Mouse (Mus musculus): ENCODE data around the gene Gm12355. TPM values are rescaled to one million over a fixed set of nuclear protein-coding genes. Genes with fewer than 3 reads are reported as not detected.
A peak's percentile ranks its signal among the peaks of the same experiment; 100 is the strongest.

The Gm12355 gene
- polyA plus RNA-seq, 1 experiment from 2014 or later, result 1.2 TPM

GRCm38 (mm10) chr11:98586892-98587563 lies 38.4 kb downstream of the Gm12355 start, which contains the start of gene Ormdl3:
Ormdl3 (minus strand) TSS chr11:98587368.
- Histone ChIP-seq H3K36me3 (peaks cover 22% of the 10 kb centered on the region), H3K9me3 (no peaks in the 10 kb centered on the region), H3K9ac (peak within 1 kb of the TSS; percentile 91), H3K4me1 (peaks cover 33% of the 10 kb centered on the region), H3K27me3 (peaks cover 10% of the 10 kb centered on the region), H3K4me2 (replicated peaks) (peak within 1 kb of the TSS; percentile 91), H3K4me3 (peak within 1 kb of the TSS; percentile 88), H3K27ac (peak within 1 kb of the TSS; percentile 73)
- under 1% methylated on average over 49 of the region's 49 CpGs for WGBS
- ATAC-seq (ENCODE audit: low FRiP score, low read depth), result peak; percentile 91

DNA sequence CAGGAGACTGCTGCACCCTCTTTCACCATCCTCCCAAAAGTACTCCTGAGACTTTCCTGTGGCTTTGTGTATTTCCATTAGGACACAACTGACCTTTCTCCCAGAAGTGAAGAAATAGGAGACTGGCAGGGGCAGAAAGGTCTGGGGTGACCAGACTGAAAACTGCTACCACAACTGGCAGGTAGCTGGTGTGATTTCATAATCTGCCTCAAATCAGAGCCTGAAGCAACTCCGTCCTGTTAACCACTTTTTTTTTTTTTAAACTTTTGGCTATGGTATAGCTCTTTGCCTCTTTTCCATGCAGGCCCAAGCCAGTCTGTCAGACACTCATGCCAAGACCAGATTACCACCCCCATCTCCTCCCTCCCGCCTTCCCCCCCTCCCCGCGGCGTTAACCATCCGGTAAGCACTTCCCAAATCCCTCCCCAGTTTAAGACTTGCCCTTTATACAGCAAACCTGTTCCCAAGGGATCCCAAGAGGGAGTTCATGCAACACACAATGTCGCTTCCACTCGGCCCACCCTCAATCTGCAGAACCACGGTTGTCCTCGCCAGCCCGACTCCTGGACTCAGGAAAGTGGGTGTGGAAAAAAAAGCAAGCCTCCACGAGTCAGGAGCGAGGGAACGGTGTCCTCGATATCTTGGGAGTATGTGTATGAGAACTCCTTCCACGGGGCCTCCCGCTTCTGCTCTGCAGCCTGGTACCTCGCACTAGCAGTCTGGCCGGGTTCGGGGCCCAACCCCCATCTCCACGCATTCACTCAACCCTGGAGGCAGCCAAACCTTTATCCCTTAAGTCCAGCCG lies 39.2 kb downstream of the Gm12355 start:
- Histone ChIP-seq H3K36me3 (peaks cover 30% of the 10 kb centered on the region), H3K9me3 (no peaks in the 10 kb centered on the region), H3K27ac (peak overlapping the region; percentile 67), H3K4me3 (peak overlapping the region; percentile 88), H3K4me1 (peaks cover 33% of the 10 kb centered on the region), H3K9ac (peak overlapping the region; percentile 91), H3K4me2 (replicated peaks) (peak overlapping the region; percentile 91), H3K27me3 (peaks cover 3% of the 10 kb centered on the region)
- 1% methylated on average over 22 of the region's 22 CpGs for WGBS
- ATAC-seq (ENCODE audit: low FRiP score, low read depth), result peak; percentile 60

- Histone ChIP-seq H3K9me3 (no peaks in the 10 kb centered on the region), H3K9ac (peak overlapping the region; percentile 91), H3K4me1 (peaks cover 33% of the 10 kb centered on the region), H3K4me3 (peak overlapping the region; percentile 88; the same call in 1 of the 2 replicates), H3K36me3 (peaks cover 46% of the 10 kb centered on the region), H3K4me2 (replicated peaks) (peak overlapping the region; percentile 91; the same call in 1 of the 2 replicates), H3K27ac (no peak overlapping the region), H3K27me3 (no peaks in the 10 kb centered on the region)
- ATAC-seq (ENCODE audit: low FRiP score, low read depth), result no peak
- 91% methylated on average over 6 of the region's 6 CpGs for WGBS
These were observed 40.8 kb downstream of the Gm12355 start for GRCm38 (mm10) chr11:98584629-98585177.

- Histone ChIP-seq H3K4me2 (replicated peaks) (no peak overlapping the region), H3K27ac (no peak overlapping the region), H3K9ac (no peak overlapping the region), H3K9me3 (no peaks in the 10 kb centered on the region), H3K4me1 (peaks cover 33% of the 10 kb centered on the region), H3K4me3 (no peak overlapping the region), H3K27me3 (no peaks in the 10 kb centered on the region), H3K36me3 (peaks cover 49% of the 10 kb centered on the region)
- WGBS, result 46% methylated on average over 1 of the region's 1 CpGs
- ATAC-seq (ENCODE audit: low FRiP score, low read depth), result no peak
These were observed 41.3 kb downstream of the Gm12355 start for GRCm38 (mm10) chr11:98584146-98584545.

DNA sequence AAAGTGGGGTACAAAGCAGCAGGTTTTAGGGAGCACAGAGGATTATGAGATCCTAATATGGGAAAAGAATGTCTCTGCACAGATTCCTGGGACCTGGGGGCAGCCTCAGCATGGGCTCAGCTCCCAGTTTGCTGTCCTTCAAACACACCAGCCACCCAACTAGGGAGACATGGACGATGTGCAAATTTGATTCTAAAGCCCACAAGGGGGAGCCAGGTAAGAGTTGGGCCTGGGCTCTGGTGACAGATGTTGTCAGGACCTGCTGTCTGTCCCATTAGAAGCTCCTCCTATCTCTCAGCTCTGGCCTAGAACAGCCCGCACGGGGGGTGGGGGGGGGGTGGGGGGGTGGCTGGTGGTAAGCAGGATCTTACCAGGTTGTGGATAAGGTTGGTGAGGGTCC lies 41.9 kb downstream of the Gm12355 start:
- H3K9me3 ChIP-seq, result no peaks in the 10 kb centered on the region

GRCm38 (mm10) chr11:98583265-98583552 lies 42.3 kb downstream of the Gm12355 start:
- ATAC-seq (ENCODE audit: low FRiP score, low read depth), result no peak
- 93% methylated on average over 3 of the region's 3 CpGs for WGBS

More for the DNA sequence above, 41.9 kb downstream of the Gm12355 start:
- Histone ChIP-seq H3K9ac (no peak overlapping the region), H3K36me3 (peaks cover 49% of the 10 kb centered on the region), H3K4me1 (peaks cover 33% of the 10 kb centered on the region), H3K4me3 (no peak overlapping the region), H3K27me3 (no peaks in the 10 kb centered on the region), H3K4me2 (replicated peaks) (no peak overlapping the region), H3K27ac (no peak overlapping the region)
- WGBS, result 27% methylated on average over 3 of the region's 3 CpGs
- no peak for ATAC-seq (ENCODE audit: low FRiP score, low read depth)

GRCm38 (mm10) chr11:98582551-98583264 lies 42.8 kb downstream of the Gm12355 start:
- no peak overlapping the region for H3K27ac ChIP-seq
- H3K4me1 ChIP-seq, result peaks cover 24% of the 10 kb centered on the region
- H3K36me3 ChIP-seq, result peaks cover 49% of the 10 kb centered on the region
- H3K4me2 ChIP-seq (replicated peaks), result no peak overlapping the region
- 89% methylated on average over 12 of the region's 12 CpGs for WGBS
- no peak for ATAC-seq (ENCODE audit: low FRiP score, low read depth)
- H3K9me3 ChIP-seq, result no peaks in the 10 kb centered on the region
- H3K9ac ChIP-seq, result no peak overlapping the region
- H3K4me3 ChIP-seq, result no peak overlapping the region
- no peaks in the 10 kb centered on the region for H3K27me3 ChIP-seq

More at GRCm38 (mm10) chr11:98583265-98583552, 42.3 kb downstream of the Gm12355 start:
- no peak overlapping the region for H3K27ac ChIP-seq
- H3K9ac ChIP-seq, result no peak overlapping the region
- no peaks in the 10 kb centered on the region for H3K9me3 ChIP-seq
- H3K4me1 ChIP-seq, result peaks cover 29% of the 10 kb centered on the region
- no peak overlapping the region for H3K4me3 ChIP-seq
- no peaks in the 10 kb centered on the region for H3K27me3 ChIP-seq
- peaks cover 49% of the 10 kb centered on the region for H3K36me3 ChIP-seq
- no peak overlapping the region for H3K4me2 ChIP-seq (replicated peaks)

DNA sequence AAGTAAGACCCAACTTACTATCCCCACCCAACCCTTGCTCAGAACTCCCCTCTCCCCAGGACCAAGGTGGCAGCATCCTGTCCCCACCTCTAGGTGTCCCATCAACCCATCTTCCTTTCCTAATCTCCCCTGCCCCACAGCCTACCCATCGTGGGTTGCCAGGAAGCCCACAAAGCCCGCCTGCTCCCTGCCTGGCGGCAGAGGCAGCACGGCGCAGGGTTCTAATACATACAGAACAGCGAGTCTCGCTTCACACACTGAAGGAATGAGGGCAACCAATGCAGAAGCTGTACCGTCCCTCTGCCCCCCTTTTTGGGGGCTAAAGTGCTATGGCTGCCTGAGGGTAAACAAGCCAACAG lies 43.5 kb downstream of the Gm12355 start:
- Histone ChIP-seq H3K9me3 (no peaks in the 10 kb centered on the region), H3K4me1 (peaks cover 20% of the 10 kb centered on the region), H3K4me2 (replicated peaks) (no peak overlapping the region), H3K9ac (no peak overlapping the region), H3K27ac (no peak overlapping the region), H3K27me3 (no peaks in the 10 kb centered on the region), H3K4me3 (no peak overlapping the region), H3K36me3 (peaks cover 49% of the 10 kb centered on the region)
- 87% methylated on average over 8 of the region's 8 CpGs for WGBS
- no peak for ATAC-seq (ENCODE audit: low FRiP score, low read depth)

GRCm38 (mm10) chr11:98581286-98582029 lies 44.0 kb downstream of the Gm12355 start:
- Histone ChIP-seq H3K4me1 (peaks cover 20% of the 10 kb centered on the region), H3K4me2 (replicated peaks) (no peak overlapping the region), H3K4me3 (no peak overlapping the region), H3K36me3 (peaks cover 49% of the 10 kb centered on the region), H3K9me3 (no peaks in the 10 kb centered on the region), H3K9ac (no peak overlapping the region), H3K27me3 (no peaks in the 10 kb centered on the region), H3K27ac (no peak overlapping the region)
- WGBS, result 79% methylated on average over 17 of the region's 17 CpGs
- no peak for ATAC-seq (ENCODE audit: low FRiP score, low read depth)

DNA sequence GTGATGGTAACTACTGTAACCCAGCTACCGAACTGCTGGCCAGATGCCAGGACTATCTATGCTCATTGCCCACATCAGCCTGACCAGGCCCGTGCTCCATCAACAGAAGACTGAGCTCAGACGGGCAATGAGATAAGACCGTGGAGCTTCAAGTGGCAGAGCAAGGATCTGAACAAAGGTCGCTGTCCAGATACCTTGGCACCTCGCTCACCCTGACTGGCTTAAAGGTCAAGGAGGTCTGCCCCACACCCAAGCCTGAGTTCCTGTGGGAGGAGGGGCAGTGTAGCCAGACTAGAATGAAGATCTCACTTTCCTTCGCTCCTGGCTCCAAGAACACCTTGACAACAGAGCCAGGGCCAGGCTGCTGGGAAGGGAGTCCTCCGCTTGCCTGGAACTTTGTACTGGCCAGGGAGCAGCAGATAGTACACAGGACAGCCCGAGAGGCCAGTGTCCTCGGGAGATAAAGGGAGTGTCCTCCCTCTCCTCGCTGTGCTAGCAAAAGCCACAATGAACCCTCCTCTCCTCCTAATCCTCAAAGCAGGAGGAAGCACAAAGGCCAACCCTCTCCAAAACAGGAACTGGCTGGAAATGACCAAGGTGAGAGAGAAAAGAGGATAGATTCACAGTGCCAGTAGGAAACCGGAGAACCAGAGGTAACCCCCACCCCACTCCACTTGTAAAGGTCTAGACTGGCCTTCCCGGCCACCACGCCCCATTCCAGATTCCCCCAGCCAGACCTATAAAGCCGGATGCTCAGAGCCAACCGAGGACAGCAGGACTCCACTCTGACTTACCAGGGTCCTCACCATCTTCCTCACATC lies 45.0 kb downstream of the Gm12355 start:
- no peaks in the 10 kb centered on the region for H3K27me3 ChIP-seq
- WGBS, result 83% methylated on average over 16 of the region's 16 CpGs
- H3K36me3 ChIP-seq, result peaks cover 49% of the 10 kb centered on the region
- H3K9me3 ChIP-seq, result no peaks in the 10 kb centered on the region
- H3K9ac ChIP-seq, result no peak overlapping the region
- H3K4me2 ChIP-seq (replicated peaks), result no peak overlapping the region
- H3K4me3 ChIP-seq, result no peak overlapping the region
- peaks cover 11% of the 10 kb centered on the region for H3K4me1 ChIP-seq
- H3K27ac ChIP-seq, result no peak overlapping the region
- 0 out of 2 replicates have a peak, but pooled peaks have one; percentile 33 for ATAC-seq (ENCODE audit: low FRiP score, low read depth)

- H3K27me3 ChIP-seq, result no peaks in the 10 kb centered on the region
- H3K4me2 ChIP-seq (replicated peaks), result no peak overlapping the region
- WGBS, result 88% methylated on average over 5 of the region's 5 CpGs
These were observed 47.7 kb downstream of the Gm12355 start for GRCm38 (mm10) chr11:98577776-98578175.

More at GRCm38 (mm10) chr11:98577776-98578175, 47.7 kb downstream of the Gm12355 start:
- no peak overlapping the region for H3K4me3 ChIP-seq
- no peaks in the 10 kb centered on the region for H3K9me3 ChIP-seq
- no peak for ATAC-seq (ENCODE audit: low FRiP score, low read depth)
- peaks cover 34% of the 10 kb centered on the region for H3K36me3 ChIP-seq
- H3K27ac ChIP-seq, result no peak overlapping the region
- no peaks in the 10 kb centered on the region for H3K4me1 ChIP-seq
- H3K9ac ChIP-seq, result no peak overlapping the region

Measured in limb, embryonic 13.5 days (tissue).